Mouse (Mus musculus) midbrain, embryonic 11.5 days (tissue): ENCODE results near the gene Csad. TPM values are rescaled to one million over a fixed set of nuclear protein-coding genes. Genes with fewer than 3 reads are reported as not detected.

ENCODE experiments used
- ATAC-seq: fragments of 200-750 bp; cut with Nextera tagmentation; 2 replicates; pipeline ENCODE4 v1.8.0; 2017; ENCODE audit warnings: moderate TSS enrichment, moderate library complexity; ENCODE audit not compliant: low FRiP score
- DNase-seq: peaks from one replicate; pipeline ENCODE4 v3.0.0; 2015; ENCODE audit warnings: low spot score; ENCODE audit errors: missing footprints
- H3K27ac ChIP-seq: fragments of 300-500 bp; sonication (generic); 2 replicates; pipeline ENCODE4 v1.5.1; 2014; ENCODE audit warnings: low read depth, low read length
- H3K27me3 ChIP-seq: fragments of 300-500 bp; sonication (generic); 2 replicates; pipeline ENCODE4 v1.6.1; 2014; ENCODE audit warnings: mild to moderate bottlenecking, low read length, moderate library complexity, mixed read lengths; ENCODE audit not compliant: control insufficient read depth, insufficient read depth
- H3K36me3 ChIP-seq: fragments of 300-500 bp; sonication (generic); 2 replicates; pipeline ENCODE4 v1.6.1; 2014; ENCODE audit warnings: mild to moderate bottlenecking, low read length, moderate library complexity, mixed read lengths; ENCODE audit not compliant: control insufficient read depth, insufficient read depth
- H3K4me1 ChIP-seq: fragments of 300-500 bp; sonication (generic); 2 replicates; pipeline ENCODE4 v1.6.1; 2014; ENCODE audit warnings: low read length; ENCODE audit not compliant: control insufficient read depth, insufficient read depth
- H3K4me2 ChIP-seq: fragments of 300-500 bp; sonication (generic); 2 replicates; pipeline ENCODE4 v1.6.1; 2014; ENCODE audit warnings: mild to moderate bottlenecking, moderate library complexity
- H3K4me3 ChIP-seq: fragments of 300-500 bp; sonication (generic); 2 replicates; pipeline ENCODE4 v1.5.1; 2014; ENCODE audit warnings: low read depth, low read length
- H3K9ac ChIP-seq: fragments of 300-500 bp; sonication (generic); 2 replicates; pipeline ENCODE4 v1.6.1; 2014; ENCODE audit warnings: low read length
- H3K9me3 ChIP-seq: fragments of 300-500 bp; sonication (generic); 2 replicates; pipeline ENCODE4 v1.6.1; 2016; ENCODE audit warnings: low read length; ENCODE audit not compliant: control insufficient read depth
- WGBS: fragments of 180-500 bp; shearing (Covaris S2); extraction: QIAGEN DNeasy Blood & Tissue Kit; methylation state at CpG from one replicate; pipeline ENCODE4 v1.1.7; 2014; 5-methylcytosine and 5-hydroxymethylcytosine counted together
- polyA plus RNA-seq: library from polyadenylated mRNA; unstranded; fragments of >200 nt; fragmentation: Nextera tagmentation; extraction: Ambion mirVana; gene quantifications from 2 replicates; pipeline ENCODE4 v1.2.1, GENCODE M21; 2014

Csad gene
- polyA plus RNA-seq, 1 experiment from 2014 or later: 25.9 TPM

DNA sequence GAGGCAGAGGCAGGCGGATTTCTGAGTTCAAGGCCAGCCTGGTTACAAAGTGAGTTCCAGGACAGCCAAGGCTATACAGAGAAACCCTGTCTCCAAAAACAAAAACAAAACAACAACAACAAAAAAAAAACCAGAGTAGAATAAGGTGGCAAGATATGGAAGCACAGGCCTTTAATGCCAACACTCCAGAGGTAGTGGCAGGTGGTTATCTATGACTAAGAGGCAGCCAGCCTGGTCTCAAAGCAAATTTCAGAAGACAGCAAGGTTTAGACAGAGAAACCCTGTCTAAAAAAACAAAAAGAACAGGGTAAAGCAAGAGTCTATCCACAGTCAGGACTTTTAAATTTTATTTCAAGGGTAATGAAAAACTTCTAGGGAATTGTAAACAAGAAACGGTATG is 69.8 kb downstream of the Csad start:
- Histone ChIP-seq H3K9me3 (no peaks in the 10 kb centered on the region), H3K27me3 (no peaks in the 10 kb centered on the region), H3K4me2 (no peak overlapping the region), H3K4me3 (no peak overlapping the region), H3K9ac (no peak overlapping the region), H3K4me1 (peaks cover 6% of the 10 kb centered on the region), H3K27ac (no peak overlapping the region), H3K36me3 (peaks cover 7% of the 10 kb centered on the region)
- DNase-seq (no peak), ATAC-seq (no peak)
- WGBS: 92% methylated on average over 2 of the region's 2 CpGs

DNA sequence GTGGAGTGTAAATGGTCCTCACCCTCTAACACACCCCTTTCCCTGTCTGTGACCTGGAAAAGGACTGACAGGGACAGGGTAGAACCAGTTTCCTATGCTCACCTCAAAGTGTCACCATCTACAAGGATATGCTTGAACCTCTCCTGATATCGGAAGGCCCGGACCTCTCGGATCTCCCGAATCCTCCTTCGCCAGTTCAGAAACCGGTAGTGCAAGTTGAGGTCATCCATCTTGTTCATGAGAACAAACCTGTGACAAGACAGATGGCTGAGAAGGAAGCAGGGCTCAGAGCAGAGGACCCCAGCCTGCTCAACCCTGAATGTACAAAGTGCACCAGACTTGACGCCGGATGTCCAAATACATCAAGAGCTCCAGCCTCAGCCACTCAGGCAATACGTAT is 71.2 kb downstream of the Csad start:
- Histone ChIP-seq H3K9me3 (no peaks in the 10 kb centered on the region), H3K4me2 (no peak overlapping the region), H3K4me3 (no peak overlapping the region), H3K36me3 (peaks cover 7% of the 10 kb centered on the region), H3K4me1 (peaks cover 6% of the 10 kb centered on the region), H3K27ac (no peak overlapping the region), H3K9ac (no peak overlapping the region), H3K27me3 (no peaks in the 10 kb centered on the region)
- 94% methylated on average over 9 of the region's 9 CpGs for whole genome bisulfite sequencing
- ATAC-seq (no peak), DNase-seq (no peak)

Other genes starting within 250 kb of the Csad start
- gene Krt8, start 200.2 kb downstream of the Csad start, polyA plus RNA-seq: 9.2 and 10.2 TPM in 2 replicates
- gene Krt18, start 176.5 kb downstream of the Csad start, polyA plus RNA-seq: 5.0 and 5.6 TPM in 2 replicates
- gene Eif4b, start 131.0 kb downstream of the Csad start, polyA plus RNA-seq: 106 and 107 TPM in 2 replicates
- 7.5 TPM in 2 replicates for gene Tns2, start 104.3 kb downstream of the Csad start, polyA plus RNA-seq
- gene Spryd3, start 68.5 kb downstream of the Csad start, polyA plus RNA-seq: 9.8 and 10.5 TPM in 2 replicates
- 0.34 and 0.40 TPM in 2 replicates for gene Igfbp6, start 60.4 kb downstream of the Csad start, polyA plus RNA-seq
- gene Soat2, start 54.2 kb downstream of the Csad start, polyA plus RNA-seq: not detected in 2 replicates
- gene Zfp740, start 1.5 kb downstream of the Csad start, polyA plus RNA-seq: 58.9 and 61.1 TPM in 2 replicates
- gene Itgb7, start 27.2 kb upstream of the Csad start, polyA plus RNA-seq: 0.15 and 0.55 TPM in 2 replicates
- 10.1 and 10.5 TPM in 2 replicates for gene Rarg, start 52.8 kb upstream of the Csad start, polyA plus RNA-seq
- gene Gm9918, start 65.8 kb upstream of the Csad start, polyA plus RNA-seq: 0.15 and 0.23 TPM in 2 replicates
- gene Mfsd5, start 74.7 kb upstream of the Csad start, polyA plus RNA-seq: 50.8 and 53.0 TPM in 2 replicates
- 29.4 and 33.3 TPM in 2 replicates for gene Espl1, start 91.5 kb upstream of the Csad start, polyA plus RNA-seq
- 404 and 408 TPM in 2 replicates for gene Pfdn5, start 121.4 kb upstream of the Csad start, polyA plus RNA-seq
- 97.8 and 99.5 TPM in 2 replicates for gene Myg1, start 127.0 kb upstream of the Csad start, polyA plus RNA-seq
- gene Aaas, start 146.0 kb upstream of the Csad start, polyA plus RNA-seq: 76.5 and 82.5 TPM in 2 replicates
- gene Sp7, start 162.5 kb upstream of the Csad start, polyA plus RNA-seq: 0.51 and 0.90 TPM in 2 replicates
- 11.2 and 11.7 TPM in 2 replicates for gene Sp1, start 201.4 kb upstream of the Csad start, polyA plus RNA-seq
- gene Amhr2, start 240.6 kb upstream of the Csad start, polyA plus RNA-seq: 0.37 TPM in 1 of 2 replicates, not detected in the other